34 mouse cellular contexts compared by ENCODE assay signal in the genomic region with DNA sequence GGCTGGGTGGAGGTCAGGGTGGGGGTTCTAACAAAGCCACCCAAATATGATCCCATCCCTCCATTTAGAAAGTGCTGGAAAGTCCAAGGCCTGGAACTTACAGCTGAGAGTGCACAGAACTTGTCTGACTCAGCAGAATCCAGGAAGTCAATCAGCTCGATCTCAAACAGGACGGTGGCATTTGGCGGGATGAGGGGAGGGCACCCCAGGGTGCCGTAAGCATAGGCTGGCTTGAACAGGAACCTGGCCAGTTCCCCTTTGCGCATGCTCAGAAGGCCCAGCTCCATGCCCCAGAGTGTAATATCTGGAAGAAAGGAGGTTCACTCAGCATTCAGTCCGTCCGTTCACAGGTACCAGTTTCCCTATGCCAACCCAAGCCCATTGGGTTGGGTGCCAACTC. TPM values are rescaled to one million over a fixed set of nuclear protein-coding genes. Genes with fewer than 3 reads are reported as not detected.
A peak's percentile ranks its signal among the peaks of the same experiment; 100 is the strongest.
DNase-seq lines count a peak whose midpoint lies in the region; ATAC-seq lines count a peak whose summit lies in the region.
"Had no signal": no experiment of that assay in that cellular context is flagged by ENCODE, and none has a peak within 500 bp of the region (broad histone marks: within the 10 kb centered on the region; RNA-seq: fewer than 3 reads in every experiment).

No protein-coding gene starts in this region.

- no peaks in the 10 kb centered on the region for H3K4me1 ChIP-seq in forebrain, embryonic 11.5 days (replicated peaks; ENCODE audit: control insufficient read depth, insufficient read depth, low read length)
- no peaks in the 10 kb centered on the region for H3K4me1 ChIP-seq in forebrain, embryonic 16.5 days (replicated peaks; ENCODE audit: control insufficient read depth, insufficient read depth, low read length)
- no peaks in the 10 kb centered on the region for H3K4me1 ChIP-seq in kidney, embryonic 14.5 days (ENCODE audit: control insufficient read depth, insufficient read depth, low read length)
- H3K4me1 ChIP-seq: embryonic facial prominence, embryonic 12.5 days; forebrain, embryonic 12.5 days; intestine, embryonic 15.5 days; limb, embryonic 10.5 days; liver, embryonic 13.5 days; midbrain, embryonic 10.5 days had no signal

- H3K27me3 ChIP-seq in forebrain, embryonic 11.5 days (ENCODE audit: control insufficient read depth, insufficient read depth, low read length): no peaks in the 10 kb centered on the region
- H3K27me3 ChIP-seq in forebrain, embryonic 16.5 days (replicated peaks; ENCODE audit: control insufficient read depth, insufficient read depth, low read length): no peaks in the 10 kb centered on the region
- no peaks in the 10 kb centered on the region for H3K27me3 ChIP-seq in kidney, embryonic 14.5 days (ENCODE audit: control insufficient read depth, insufficient read depth, low read length)
- H3K27me3 ChIP-seq: embryonic facial prominence, embryonic 12.5 days; forebrain, embryonic 12.5 days; intestine, embryonic 15.5 days; limb, embryonic 15.5 days; liver, embryonic 13.5 days had no signal

- DNase-seq in forebrain, embryonic 11.5 days (ENCODE audit: low spot score): peak; percentile 27
- DNase-seq in kidney, postnatal 25 days: peak; percentile 8 to 42
- DNase-seq in adrenal gland, adult (ENCODE audit: inconsistent age in 2 of 2, low spot score in 1 of 2): no peak
- no peak for DNase-seq in B cell, adult 2 months
- no peak for DNase-seq in left cerebral cortex, postnatal 4 days
- DNase-seq: adrenal gland, postnatal 10 days; cerebellum, adult 8-10 months; embryo, embryonic 11 days; gastrocnemius, postnatal 25 days; heart, postnatal 14 days; layer of hippocampus, postnatal 36 days; liver, embryonic 13.5 days; lung, adult 18-20 months; lung, postnatal 4 days had no signal

- WGBS in forebrain, embryonic 11.5 days: 81% methylated on average over 7 of the region's 7 CpGs
- 78% methylated on average over 7 of the region's 7 CpGs for WGBS in forebrain, embryonic 16.5 days
- 81% methylated on average over 7 of the region's 7 CpGs for whole genome bisulfite sequencing in kidney, embryonic 14.5 days

- ATAC-seq in forebrain, embryonic 11.5 days (replicated peaks; ENCODE audit: low FRiP score): no peak
- ATAC-seq in forebrain, embryonic 16.5 days: no peak
- no peak for ATAC-seq in kidney, embryonic 14.5 days (ENCODE audit: low FRiP score, low TSS enrichment)
- peak; percentile 44 to 61; a peak in 3 of 4 replicates for ATAC-seq in hematopoietic stem cell, adult 5-6 weeks (replicated peaks in 1 of 2; ENCODE audit: insufficient read depth in 1 of 2, low FRiP score in 2 of 2, low TSS enrichment in 1 of 2, low read depth in 1 of 2, poor library complexity in 2 of 2, severe bottlenecking in 2 of 2)
- ATAC-seq: activated CD4-positive, CD25-positive, alpha-beta regulatory T cell, adult 4 months; hindbrain, embryonic 16.5 days; intestine, embryonic 15.5 days; lung, postnatal 0 days had no signal

- H3K9ac ChIP-seq in forebrain, embryonic 11.5 days (ENCODE audit: low read length): no peak overlapping the region
- no peak overlapping the region for H3K9ac ChIP-seq in forebrain, embryonic 16.5 days (replicated peaks; ENCODE audit: low read depth, low read length)
- no peak overlapping the region for H3K9ac ChIP-seq in kidney, embryonic 14.5 days (ENCODE audit: low read depth, low read length)
- H3K9ac ChIP-seq: embryonic facial prominence, embryonic 12.5 days; forebrain, embryonic 12.5 days; intestine, embryonic 15.5 days; limb, embryonic 15.5 days; liver, embryonic 13.5 days had no signal

- intact Hi-C loops in left cerebral cortex, postnatal 4 days (cut with DNase I): no loop called here

- peaks cover 3% of the 10 kb centered on the region; the same call in 1 of the 2 replicates for H3K9me3 ChIP-seq in forebrain, embryonic 11.5 days (ENCODE audit: control insufficient read depth, low read length)
- H3K9me3 ChIP-seq in forebrain, embryonic 16.5 days (ENCODE audit: control insufficient read depth, low read length): peaks cover 2% of the 10 kb centered on the region; the same call in 1 of the 2 replicates
- peaks cover 3% of the 10 kb centered on the region; the same call in 1 of the 2 replicates for H3K9me3 ChIP-seq in kidney, embryonic 14.5 days (ENCODE audit: control insufficient read depth, low read length)
- H3K9me3 ChIP-seq: intestine, embryonic 15.5 days; limb, embryonic 10.5 days; limb, embryonic 15.5 days; liver, embryonic 13.5 days had no signal

- H3K4me3 ChIP-seq in forebrain, embryonic 11.5 days (ENCODE audit: low read depth, low read length): no peak overlapping the region
- H3K4me3 ChIP-seq in forebrain, embryonic 16.5 days (replicated peaks; ENCODE audit: low read length): no peak overlapping the region
- H3K4me3 ChIP-seq in kidney, embryonic 14.5 days (ENCODE audit: low read length): no peak overlapping the region
- H3K4me3 ChIP-seq: embryonic facial prominence, embryonic 12.5 days; forebrain, embryonic 12.5 days; intestine, embryonic 15.5 days; limb, embryonic 10.5 days; limb, embryonic 15.5 days; liver, embryonic 13.5 days; midbrain, embryonic 10.5 days had no signal

- H3K27ac ChIP-seq in forebrain, embryonic 11.5 days (ENCODE audit: low read depth, low read length): no peak overlapping the region
- H3K27ac ChIP-seq in forebrain, embryonic 16.5 days (ENCODE audit: low read length): no peak overlapping the region
- H3K27ac ChIP-seq in kidney, embryonic 14.5 days (ENCODE audit: low read depth, low read length): no peak overlapping the region
- H3K27ac ChIP-seq: embryonic facial prominence, embryonic 12.5 days; forebrain, embryonic 12.5 days; intestine, embryonic 15.5 days; limb, embryonic 10.5 days; limb, embryonic 15.5 days; liver, embryonic 13.5 days; midbrain, embryonic 10.5 days had no signal

- H3K36me3 ChIP-seq in forebrain, embryonic 11.5 days (ENCODE audit: control insufficient read depth, insufficient read depth, low read length): no peaks in the 10 kb centered on the region
- H3K36me3 ChIP-seq in forebrain, embryonic 16.5 days (ENCODE audit: control insufficient read depth, insufficient read depth): no peaks in the 10 kb centered on the region
- no peaks in the 10 kb centered on the region for H3K36me3 ChIP-seq in kidney, embryonic 14.5 days (ENCODE audit: control insufficient read depth, insufficient read depth, low read length)
- H3K36me3 ChIP-seq: embryonic facial prominence, embryonic 12.5 days; forebrain, embryonic 12.5 days; intestine, embryonic 15.5 days; limb, embryonic 10.5 days; limb, embryonic 15.5 days; liver, embryonic 13.5 days; midbrain, embryonic 10.5 days had no signal

- H3K4me2 ChIP-seq in forebrain, embryonic 11.5 days (ENCODE audit: low read depth, low read length, severe bottlenecking): no peak overlapping the region
- H3K4me2 ChIP-seq in forebrain, embryonic 16.5 days (ENCODE audit: low read length): no peak overlapping the region
- no peak overlapping the region for H3K4me2 ChIP-seq in kidney, embryonic 14.5 days (replicated peaks; ENCODE audit: low read depth, low read length)
- H3K4me2 ChIP-seq: embryonic facial prominence, embryonic 12.5 days; forebrain, embryonic 12.5 days; intestine, embryonic 15.5 days; limb, embryonic 15.5 days; liver, embryonic 13.5 days had no signal

RNA-seq across cellular contexts. Expression of a gene that starts 3.9 kb away (rescaled TPM):
- polyA plus RNA-seq in forebrain, embryonic 11.5 days (2014; fragmentation: Nextera tagmentation; extraction: Ambion mirVana): 0.15 TPM in 1 of 2 replicates, not detected in the other
- not detected in 2 replicates for polyA plus RNA-seq in forebrain, embryonic 16.5 days (2015; fragmentation: Nextera tagmentation; extraction: Ambion mirVana)
- not detected in 2 replicates for polyA plus RNA-seq in kidney, embryonic 14.5 days (2014; fragmentation: Nextera tagmentation; extraction: Ambion mirVana)
- not detected in 2 replicates for total RNA-seq in hematopoietic stem cell, adult 5-6 weeks (2017)
- total RNA-seq in left cerebral cortex, postnatal 4 days (2021): under 1 TPM; 0.42 to 0.64 TPM
- total RNA-seq: gastrocnemius, postnatal 25 days; layer of hippocampus, postnatal 36 days had no signal
- polyA plus RNA-seq: activated CD4-positive, CD25-positive, alpha-beta regulatory T cell, adult 4 months; embryonic facial prominence, embryonic 12.5 days; heart, embryonic 14.5 days; large intestine, adult 2 months; limb, embryonic 10.5 days; limb, embryonic 15.5 days; liver, embryonic 13.5 days; lung, postnatal 0 days; midbrain, embryonic 10.5 days; neural tube, embryonic 14.5 days; small intestine, adult 2 months; stomach, embryonic 14.5 days had no signal

RNA-seq across cellular contexts. Expression of a gene that starts 7.1 kb away (rescaled TPM):
- polyA plus RNA-seq in forebrain, embryonic 11.5 days (2014; fragmentation: Nextera tagmentation; extraction: Ambion mirVana): not detected in 2 replicates
- polyA plus RNA-seq in forebrain, embryonic 16.5 days (2015; fragmentation: Nextera tagmentation; extraction: Ambion mirVana): not detected in 2 replicates
- not detected in 2 replicates for polyA plus RNA-seq in kidney, embryonic 14.5 days (2014; fragmentation: Nextera tagmentation; extraction: Ambion mirVana)
- not detected in 2 replicates for total RNA-seq in hematopoietic stem cell, adult 5-6 weeks (2017)
- total RNA-seq in left cerebral cortex, postnatal 4 days (2021): not detected
- total RNA-seq: adrenal gland, postnatal 10 days; gastrocnemius, postnatal 25 days; heart, postnatal 14 days; layer of hippocampus, postnatal 36 days had no signal
- polyA plus RNA-seq: embryonic facial prominence, embryonic 12.5 days; forebrain, embryonic 12.5 days; heart, embryonic 14.5 days; hindbrain, embryonic 11.5 days; hindbrain, embryonic 16.5 days; kidney, embryonic 16.5 days; large intestine, adult 2 months; limb, embryonic 10.5 days; limb, embryonic 15.5 days; liver, embryonic 13.5 days; lung, postnatal 0 days; midbrain, embryonic 10.5 days; neural tube, embryonic 14.5 days; small intestine, adult 2 months; stomach, embryonic 14.5 days; thymus, postnatal 0 days had no signal

RNA-seq across cellular contexts. Expression of a gene that starts 23.8 kb away (rescaled TPM):
- 33.0 and 36.2 TPM in 2 replicates for polyA plus RNA-seq in forebrain, embryonic 11.5 days (2014; fragmentation: Nextera tagmentation; extraction: Ambion mirVana)
- 38.0 and 41.8 TPM in 2 replicates for polyA plus RNA-seq in forebrain, embryonic 16.5 days (2015; fragmentation: Nextera tagmentation; extraction: Ambion mirVana)
- polyA plus RNA-seq in kidney, embryonic 14.5 days (2014; fragmentation: Nextera tagmentation; extraction: Ambion mirVana): 27.1 and 29.2 TPM in 2 replicates
- 20.6 and 24.7 TPM in 2 replicates for total RNA-seq in hematopoietic stem cell, adult 5-6 weeks (2017)
- total RNA-seq in left cerebral cortex, postnatal 4 days (2021): 10 to 100 TPM; 31.2 to 34.1 TPM

RNA-seq across cellular contexts. Expression of a gene that starts 48.4 kb away (rescaled TPM):
- polyA plus RNA-seq in forebrain, embryonic 11.5 days (2014; fragmentation: Nextera tagmentation; extraction: Ambion mirVana): 27.2 and 30.2 TPM in 2 replicates
- 11.4 and 11.7 TPM in 2 replicates for polyA plus RNA-seq in forebrain, embryonic 16.5 days (2015; fragmentation: Nextera tagmentation; extraction: Ambion mirVana)
- polyA plus RNA-seq in kidney, embryonic 14.5 days (2014; fragmentation: Nextera tagmentation; extraction: Ambion mirVana): 15.5 and 20.7 TPM in 2 replicates
- 6.3 and 8.2 TPM in 2 replicates for total RNA-seq in hematopoietic stem cell, adult 5-6 weeks (2017)
- total RNA-seq in left cerebral cortex, postnatal 4 days (2021): 10 to 100 TPM; 44.9 to 45.4 TPM

Comparison
In these comparisons a context has a peak if more than half of its experiments do, and no peak if none do; other contexts are left out.
1. ATAC-seq: peak in hematopoietic stem cell, adult 5-6 weeks (2 of 2); none in forebrain, embryonic 11.5 days (single experiment), forebrain, embryonic 16.5 days (single experiment) and kidney, embryonic 14.5 days (single experiment).
2. DNase-seq: peak in forebrain, embryonic 11.5 days (single experiment) and kidney, postnatal 25 days (2 of 2); none in adrenal gland, adult (0 of 2), B cell, adult 2 months (0 of 2) and left cerebral cortex, postnatal 4 days (single experiment).